Mouse (Mus musculus) lung, embryonic 14.5 days (tissue): ENCODE measurements around the gene Atxn1. TPM values are rescaled to one million over a fixed set of nuclear protein-coding genes. Genes with fewer than 3 reads are reported as not detected.
A peak's percentile ranks its signal among the peaks of the same experiment; 100 is the strongest.

Experiments
- ATAC-seq: fragments of 200-750 bp; cut with Nextera tagmentation; 2 replicates; pipeline ENCODE4 v1.8.0; 2017; ENCODE audit warnings: mild to moderate bottlenecking, moderate TSS enrichment, moderate library complexity; ENCODE audit not compliant: insufficient read depth
- DNase-seq: peaks from one replicate; pipeline ENCODE4 v3.0.0-alpha.2; 2015
- H3K27ac ChIP-seq: fragments of 300-500 bp; sonication (generic); 2 replicates; pipeline ENCODE4 v1.5.1; 2014; ENCODE audit warnings: low read depth, mild to moderate bottlenecking, moderate library complexity
- H3K27me3 ChIP-seq: fragments of 300-500 bp; sonication (generic); 2 replicates; pipeline ENCODE4 v1.6.1; 2014; ENCODE audit warnings: low read length, control low read depth; ENCODE audit not compliant: insufficient read depth
- H3K36me3 ChIP-seq: fragments of 300-500 bp; sonication (generic); 2 replicates; pipeline ENCODE4 v1.6.1; 2014; ENCODE audit warnings: control low read depth; ENCODE audit not compliant: insufficient read depth
- H3K4me1 ChIP-seq: fragments of 300-500 bp; sonication (generic); 2 replicates; pipeline ENCODE4 v1.6.1; 2014; ENCODE audit warnings: antibody characterized with exemption, control low read depth; ENCODE audit not compliant: insufficient read depth
- H3K4me2 ChIP-seq: fragments of 300-500 bp; sonication (generic); 2 replicates; pipeline ENCODE4 v1.6.1; 2014; ENCODE audit warnings: mild to moderate bottlenecking
- H3K4me3 ChIP-seq: fragments of 300-500 bp; sonication (generic); 2 replicates; pipeline ENCODE4 v1.5.1; 2014; ENCODE audit warnings: low read depth, low read length
- H3K9ac ChIP-seq: fragments of 300-500 bp; sonication (generic); 2 replicates; pipeline ENCODE4 v1.6.1; 2014
- H3K9me3 ChIP-seq: fragments of 300-500 bp; sonication (generic); 2 replicates; pipeline ENCODE4 v1.6.1; 2016; ENCODE audit warnings: low read depth, low read length, control low read depth
- CTCF ChIP-seq: IDR thresholded peaks from 2 replicates; pipeline ENCODE4 v1.5.1; 2016; ENCODE audit warnings: antibody characterized with exemption, low read depth
- WGBS: fragments of 180-500 bp; shearing (Covaris S2); extraction: QIAGEN DNeasy Blood & Tissue Kit; methylation state at CpG from one replicate; pipeline ENCODE4 v1.1.7; 2014; 5-methylcytosine and 5-hydroxymethylcytosine counted together
- polyA plus RNA-seq: library from polyadenylated mRNA; unstranded; fragments of >200 nt; fragmentation: Nextera tagmentation; extraction: Ambion mirVana; gene quantifications from 2 replicates; pipeline ENCODE4 v1.2.1, GENCODE M21; 2014

The Atxn1 gene
- polyA plus RNA-seq, 1 experiment from 2014 or later: 3.9 TPM

GRCm38 (mm10) chr13:45683991-45684390, 280.8 kb downstream of the Atxn1 start:
- H3K4me2 ChIP-seq: no peak overlapping the region
- no peaks in the 10 kb centered on the region for H3K4me1 ChIP-seq
- no peaks in the 10 kb centered on the region for H3K36me3 ChIP-seq
- H3K9ac ChIP-seq: no peak overlapping the region
- no peaks in the 10 kb centered on the region for H3K27me3 ChIP-seq
- no peaks in the 10 kb centered on the region for H3K9me3 ChIP-seq
- no peak overlapping the region for H3K27ac ChIP-seq
- H3K4me3 ChIP-seq: no peak overlapping the region
- peak; percentile 37 for DNase-seq
- WGBS: 73% methylated on average over 3 of the region's 3 CpGs
- peak; percentile 55 for TF ChIP-seq CTCF
- ATAC-seq: no peak

GRCm38 (mm10) chr13:45681196-45681595, 283.6 kb downstream of the Atxn1 start:
- ATAC-seq (no peak), DNase-seq (peak; percentile 59)
- 59% methylated on average over 5 of the region's 5 CpGs for WGBS
- no peaks in the 10 kb centered on the region for H3K9me3 ChIP-seq
- H3K4me1 ChIP-seq: no peaks in the 10 kb centered on the region
- no peak overlapping the region for H3K27ac ChIP-seq
- H3K9ac ChIP-seq: no peak overlapping the region
- no peak for TF ChIP-seq CTCF
- no peak overlapping the region for H3K4me3 ChIP-seq
- H3K27me3 ChIP-seq: no peaks in the 10 kb centered on the region
- no peak overlapping the region for H3K4me2 ChIP-seq
- no peaks in the 10 kb centered on the region for H3K36me3 ChIP-seq

GRCm38 (mm10) chr13:45680651-45681050, 284.2 kb downstream of the Atxn1 start:
- 50% methylated on average over 5 of the region's 5 CpGs for WGBS
- H3K27ac ChIP-seq: no peak overlapping the region
- no peak overlapping the region for H3K4me3 ChIP-seq
- no peaks in the 10 kb centered on the region for H3K4me1 ChIP-seq
- no peak overlapping the region for H3K4me2 ChIP-seq
- H3K9me3 ChIP-seq: no peaks in the 10 kb centered on the region
- DNase-seq (peak; percentile 63), ATAC-seq (no peak)
- H3K36me3 ChIP-seq: no peaks in the 10 kb centered on the region
- H3K9ac ChIP-seq: no peak overlapping the region
- no peak for TF ChIP-seq CTCF
- no peaks in the 10 kb centered on the region for H3K27me3 ChIP-seq

GRCm38 (mm10) chr13:45679096-45679495, 285.7 kb downstream of the Atxn1 start:
- WGBS: 89% methylated on average over 1 of the region's 1 CpGs
- no peaks in the 10 kb centered on the region for H3K36me3 ChIP-seq
- H3K9me3 ChIP-seq: no peaks in the 10 kb centered on the region
- H3K4me1 ChIP-seq: no peaks in the 10 kb centered on the region
- TF ChIP-seq CTCF: no peak
- DNase-seq (no peak), ATAC-seq (no peak)
- H3K4me2 ChIP-seq: no peak overlapping the region
- no peaks in the 10 kb centered on the region for H3K27me3 ChIP-seq
- H3K9ac ChIP-seq: no peak overlapping the region
- H3K4me3 ChIP-seq: no peak overlapping the region
- no peak overlapping the region for H3K27ac ChIP-seq

- Histone ChIP-seq H3K4me3 (no peak overlapping the region), H3K36me3 (no peaks in the 10 kb centered on the region), H3K27ac (no peak overlapping the region), H3K27me3 (no peaks in the 10 kb centered on the region), H3K9ac (no peak overlapping the region), H3K4me2 (no peak overlapping the region), H3K4me1 (no peaks in the 10 kb centered on the region), H3K9me3 (no peaks in the 10 kb centered on the region)
- DNase-seq (no peak), ATAC-seq (no peak)
- 48% methylated on average over 2 of the region's 2 CpGs for WGBS
- TF ChIP-seq CTCF: no peak
Measured at GRCm38 (mm10) chr13:45672628-45673027, 292.2 kb downstream of the Atxn1 start.

GRCm38 (mm10) chr13:45669969-45670368, 294.8 kb downstream of the Atxn1 start:
- no peaks in the 10 kb centered on the region for H3K4me1 ChIP-seq
- no peaks in the 10 kb centered on the region for H3K9me3 ChIP-seq
- H3K36me3 ChIP-seq: no peaks in the 10 kb centered on the region
- no peak overlapping the region for H3K9ac ChIP-seq
- no peak overlapping the region for H3K27ac ChIP-seq
- no peak overlapping the region for H3K4me3 ChIP-seq
- H3K4me2 ChIP-seq: no peak overlapping the region
- no peaks in the 10 kb centered on the region for H3K27me3 ChIP-seq
- DNase-seq (no peak), ATAC-seq (no peak)
- WGBS: 70% methylated on average over 11 of the region's 11 CpGs
- TF ChIP-seq CTCF: no peak

- Histone ChIP-seq H3K27ac (no peak overlapping the region), H3K9ac (no peak overlapping the region), H3K27me3 (no peaks in the 10 kb centered on the region), H3K9me3 (no peaks in the 10 kb centered on the region), H3K36me3 (no peaks in the 10 kb centered on the region), H3K4me3 (no peak overlapping the region), H3K4me2 (no peak overlapping the region), H3K4me1 (no peaks in the 10 kb centered on the region)
- 89% methylated on average over 10 of the region's 10 CpGs for WGBS
- ATAC-seq: no peak
- DNase-seq: no peak
- TF ChIP-seq CTCF: no peak
Measured at GRCm38 (mm10) chr13:45662852-45663251, 302.0 kb downstream of the Atxn1 start.

- no peak for ATAC-seq
- WGBS: 81% methylated on average over 3 of the region's 3 CpGs
- H3K27me3 ChIP-seq: no peaks in the 10 kb centered on the region
- H3K9me3 ChIP-seq: no peaks in the 10 kb centered on the region
- no peaks in the 10 kb centered on the region for H3K4me1 ChIP-seq
- TF ChIP-seq CTCF: no peak
- no peak overlapping the region for H3K9ac ChIP-seq
- no peak overlapping the region for H3K27ac ChIP-seq
- H3K36me3 ChIP-seq: no peaks in the 10 kb centered on the region
- H3K4me3 ChIP-seq: no peak overlapping the region
- no peak for DNase-seq
- H3K4me2 ChIP-seq: no peak overlapping the region
Measured at GRCm38 (mm10) chr13:45662216-45662615, 302.6 kb downstream of the Atxn1 start.
